Mouse (Mus musculus) midbrain, embryonic 10.5 days (tissue): ENCODE data around the gene Slc24a4. TPM values are rescaled to one million over a fixed set of nuclear protein-coding genes. Genes with fewer than 3 reads are reported as not detected.

Source experiments
- DNase-seq: peaks from one replicate; pipeline ENCODE4 v3.0.0-alpha.2; 2017; ENCODE audit warnings: low spot score
- H3K27ac ChIP-seq: fragments of 300-500 bp; sonication (generic); replicated peaks from 2 replicates; pipeline ENCODE4 v1.5.1; 2016; ENCODE audit warnings: mild to moderate bottlenecking
- H3K27me3 ChIP-seq: fragments of 300-500 bp; sonication (generic); 2 replicates; pipeline ENCODE4 v1.6.1; 2016; ENCODE audit warnings: low read depth, mild to moderate bottlenecking; ENCODE audit not compliant: poor library complexity, severe bottlenecking
- H3K36me3 ChIP-seq: fragments of 300-500 bp; sonication (generic); 2 replicates; pipeline ENCODE4 v1.6.1; 2016; ENCODE audit warnings: mild to moderate bottlenecking, moderate library complexity
- H3K4me1 ChIP-seq: fragments of 300-500 bp; sonication (generic); 2 replicates; pipeline ENCODE4 v1.6.1; 2016
- H3K4me3 ChIP-seq: fragments of 300-500 bp; sonication (generic); 2 replicates; pipeline ENCODE4 v1.5.1; 2016; ENCODE audit warnings: mild to moderate bottlenecking, moderate library complexity
- H3K9me3 ChIP-seq: fragments of 300-500 bp; sonication (generic); replicated peaks from 2 replicates; pipeline ENCODE4 v1.6.1; 2016; ENCODE audit warnings: mild to moderate bottlenecking
- WGBS: fragments of 180-500 bp; shearing (Covaris S2); methylation state at CpG from one replicate; pipeline ENCODE4 v1.1.7; 2016; 5-methylcytosine and 5-hydroxymethylcytosine counted together
- polyA plus RNA-seq: library from polyadenylated mRNA; unstranded; fragments of >200 nt; fragmentation: Nextera tagmentation; extraction: Ambion mirVana; gene quantifications from 2 replicates; pipeline ENCODE4 v1.2.1, GENCODE M21; 2016

The Slc24a4 gene
- polyA plus RNA-seq, 1 experiment from 2014 or later, result 0.17 TPM

DNA sequence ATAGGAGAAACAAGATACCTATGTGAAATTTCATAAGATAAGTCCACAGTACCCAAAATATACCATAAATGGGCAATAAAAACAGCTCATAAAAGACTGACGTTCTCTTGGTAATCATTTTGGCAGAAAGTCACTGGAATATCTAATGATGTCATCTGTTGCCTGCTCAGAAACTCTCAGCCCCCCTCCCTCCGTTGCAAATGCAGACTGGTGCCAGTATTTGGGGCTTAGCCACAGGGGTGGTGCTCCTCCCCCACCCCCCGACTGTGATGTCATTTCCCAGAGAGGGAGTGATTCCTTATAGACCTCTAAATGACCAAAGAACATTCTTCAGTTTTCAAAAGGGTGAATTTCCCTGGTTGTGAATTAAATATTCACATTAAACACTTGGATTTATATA, 96.6 kb downstream of the Slc24a4 start:
- H3K36me3 ChIP-seq, result no peaks in the 10 kb centered on the region
- H3K4me3 ChIP-seq, result no peak overlapping the region
- DNase-seq, result no peak
- WGBS, result 59% methylated on average over 3 of the region's 3 CpGs
- no peaks in the 10 kb centered on the region for H3K9me3 ChIP-seq
- H3K27ac ChIP-seq, result no peak overlapping the region
- no peaks in the 10 kb centered on the region for H3K27me3 ChIP-seq
- no peaks in the 10 kb centered on the region for H3K4me1 ChIP-seq

GRCm38 (mm10) chr12:102235551-102235950, 107.0 kb downstream of the Slc24a4 start:
- no peaks in the 10 kb centered on the region for H3K27me3 ChIP-seq
- WGBS, result 90% methylated on average over 3 of the region's 3 CpGs
- H3K27ac ChIP-seq, result no peak overlapping the region
- no peak for DNase-seq
- H3K4me3 ChIP-seq, result no peak overlapping the region
- no peaks in the 10 kb centered on the region for H3K4me1 ChIP-seq
- no peaks in the 10 kb centered on the region for H3K9me3 ChIP-seq
- H3K36me3 ChIP-seq, result no peaks in the 10 kb centered on the region

- Histone ChIP-seq H3K4me1 (no peaks in the 10 kb centered on the region), H3K9me3 (no peaks in the 10 kb centered on the region), H3K4me3 (no peak overlapping the region), H3K27ac (no peak overlapping the region), H3K36me3 (no peaks in the 10 kb centered on the region), H3K27me3 (no peaks in the 10 kb centered on the region)
- 89% methylated on average over 6 of the region's 6 CpGs for WGBS
- no peak for DNase-seq
Measured at GRCm38 (mm10) chr12:102236317-102236716, 107.8 kb downstream of the Slc24a4 start.

DNA sequence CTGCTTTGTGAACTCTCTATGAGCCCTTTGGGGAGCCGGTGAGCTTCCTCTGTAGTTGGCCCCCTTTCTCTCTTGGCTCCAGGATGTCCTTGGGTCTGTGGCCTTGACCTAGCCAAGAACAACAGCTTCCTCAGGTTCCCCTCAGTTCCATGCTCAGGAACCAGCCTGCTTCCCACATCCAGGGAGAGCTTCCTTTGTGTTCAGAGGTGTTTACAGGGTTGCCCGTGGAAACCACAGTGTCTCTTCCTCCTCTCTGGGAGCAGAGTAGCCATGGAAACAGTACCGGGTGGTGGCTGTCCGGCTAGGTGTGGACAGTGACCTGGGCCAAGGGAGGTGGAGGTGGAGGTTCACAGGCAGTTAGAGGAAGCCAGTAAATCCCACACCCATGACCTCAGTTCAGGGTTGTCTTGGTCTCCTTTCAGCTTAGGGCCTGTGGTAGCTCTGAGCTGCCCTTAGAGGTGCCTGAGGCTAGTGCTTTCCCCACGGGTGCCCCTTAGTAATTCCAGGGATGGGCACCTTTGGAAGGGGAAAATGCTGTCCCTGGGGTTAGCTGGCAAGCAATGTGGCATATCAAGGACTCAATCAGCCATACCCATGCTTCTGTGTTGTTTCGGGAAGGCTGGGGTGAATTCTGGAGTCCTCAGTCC, 113.7 kb downstream of the Slc24a4 start:
- DNase-seq, result peak; percentile 15
- 63% methylated on average over 6 of the region's 6 CpGs for WGBS
- Histone ChIP-seq H3K27me3 (no peaks in the 10 kb centered on the region), H3K36me3 (no peaks in the 10 kb centered on the region), H3K4me1 (peaks cover 14% of the 10 kb centered on the region), H3K9me3 (no peaks in the 10 kb centered on the region), H3K27ac (0 out of 2 replicates have a peak overlapping the region, but pooled peaks have one; percentile 42), H3K4me3 (no peak overlapping the region)

DNA sequence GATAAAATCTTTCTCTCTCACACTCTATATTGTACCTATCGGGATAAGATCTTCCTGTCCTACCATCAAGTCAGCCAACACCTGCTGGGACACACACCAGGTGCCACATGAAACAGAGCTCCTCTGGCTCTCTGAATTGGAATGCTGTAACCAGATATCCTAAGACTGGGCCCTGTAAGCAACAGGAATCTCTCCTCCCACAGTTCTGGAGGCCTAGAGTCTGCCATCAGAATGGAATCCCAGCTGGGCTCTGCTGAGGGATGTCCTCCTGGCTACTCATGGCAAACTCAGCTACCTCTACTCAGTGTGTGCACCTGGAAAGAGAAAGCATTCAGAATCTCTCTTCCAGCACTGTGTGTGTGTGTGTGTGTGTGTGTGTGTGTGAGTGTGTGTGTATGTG, 115.4 kb downstream of the Slc24a4 start:
- no peaks in the 10 kb centered on the region for H3K36me3 ChIP-seq
- WGBS, result 78% methylated on average over 1 of the region's 1 CpGs
- no peak overlapping the region for H3K4me3 ChIP-seq
- peaks cover 14% of the 10 kb centered on the region for H3K4me1 ChIP-seq
- H3K9me3 ChIP-seq, result no peaks in the 10 kb centered on the region
- H3K27ac ChIP-seq, result no peak overlapping the region
- no peak for DNase-seq
- H3K27me3 ChIP-seq, result no peaks in the 10 kb centered on the region

DNA sequence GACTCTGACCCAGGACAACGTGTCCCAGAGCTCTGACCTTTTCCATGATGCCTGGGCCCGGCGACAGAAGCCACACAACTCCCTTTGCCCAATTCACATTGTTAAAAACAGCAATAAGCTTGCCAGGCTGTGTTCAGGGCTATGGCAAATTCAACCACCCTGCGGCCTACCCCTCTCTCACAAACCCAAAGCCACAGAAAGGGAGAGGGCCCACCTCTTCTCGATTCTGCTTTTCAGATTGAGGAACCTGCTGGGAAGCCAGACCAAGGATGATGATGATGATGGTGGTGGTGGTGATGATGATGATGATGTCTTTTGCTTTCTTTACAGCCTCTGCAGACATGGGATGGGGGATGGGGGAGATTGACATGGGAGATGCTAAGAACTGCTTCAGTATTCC, 117.7 kb downstream of the Slc24a4 start:
- no peaks in the 10 kb centered on the region for H3K9me3 ChIP-seq
- H3K4me1 ChIP-seq, result peaks cover 14% of the 10 kb centered on the region
- 94% methylated on average over 5 of the region's 5 CpGs for WGBS
- H3K27me3 ChIP-seq, result no peaks in the 10 kb centered on the region
- H3K27ac ChIP-seq, result no peak overlapping the region
- no peak overlapping the region for H3K4me3 ChIP-seq
- no peak for DNase-seq
- H3K36me3 ChIP-seq, result no peaks in the 10 kb centered on the region

GRCm38 (mm10) chr12:102248104-102248503, 119.6 kb downstream of the Slc24a4 start:
- no peaks in the 10 kb centered on the region for H3K27me3 ChIP-seq
- no peaks in the 10 kb centered on the region for H3K4me1 ChIP-seq
- H3K27ac ChIP-seq, result no peak overlapping the region
- no peak overlapping the region for H3K4me3 ChIP-seq
- DNase-seq, result no peak
- no peaks in the 10 kb centered on the region for H3K9me3 ChIP-seq
- H3K36me3 ChIP-seq, result no peaks in the 10 kb centered on the region
- WGBS, result 87% methylated on average over 6 of the region's 6 CpGs

- no peak for DNase-seq
- H3K27ac ChIP-seq, result no peak overlapping the region
- H3K27me3 ChIP-seq, result no peaks in the 10 kb centered on the region
- WGBS, result 95% methylated on average over 4 of the region's 4 CpGs
- H3K36me3 ChIP-seq, result no peaks in the 10 kb centered on the region
- H3K4me3 ChIP-seq, result no peak overlapping the region
- no peaks in the 10 kb centered on the region for H3K9me3 ChIP-seq
- no peaks in the 10 kb centered on the region for H3K4me1 ChIP-seq
Measured at GRCm38 (mm10) chr12:102250316-102250715, 121.8 kb downstream of the Slc24a4 start.

DNA sequence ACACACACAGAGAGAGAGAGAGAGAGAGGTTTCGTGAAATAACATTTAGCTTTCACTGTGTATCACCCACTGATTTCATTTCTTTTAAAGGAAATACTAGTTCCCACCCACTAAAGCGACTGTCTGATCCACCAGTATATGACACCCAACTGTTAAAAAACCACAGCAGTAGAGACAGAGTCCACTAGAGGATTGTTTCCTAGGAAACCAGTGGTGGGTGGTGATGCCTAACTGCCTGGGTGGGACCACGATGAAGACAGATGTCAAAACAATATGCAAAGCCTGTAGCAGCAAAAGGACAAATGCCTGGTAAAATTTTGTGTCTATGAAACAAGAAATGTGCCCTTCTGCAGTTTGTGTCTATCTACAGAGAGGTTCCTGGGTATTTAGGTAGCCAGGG, 122.5 kb downstream of the Slc24a4 start:
- 92% methylated on average over 3 of the region's 3 CpGs for WGBS
- Histone ChIP-seq H3K36me3 (no peaks in the 10 kb centered on the region), H3K9me3 (no peaks in the 10 kb centered on the region), H3K4me1 (no peaks in the 10 kb centered on the region), H3K27ac (no peak overlapping the region), H3K27me3 (no peaks in the 10 kb centered on the region), H3K4me3 (no peak overlapping the region)
- no peak for DNase-seq

DNA sequence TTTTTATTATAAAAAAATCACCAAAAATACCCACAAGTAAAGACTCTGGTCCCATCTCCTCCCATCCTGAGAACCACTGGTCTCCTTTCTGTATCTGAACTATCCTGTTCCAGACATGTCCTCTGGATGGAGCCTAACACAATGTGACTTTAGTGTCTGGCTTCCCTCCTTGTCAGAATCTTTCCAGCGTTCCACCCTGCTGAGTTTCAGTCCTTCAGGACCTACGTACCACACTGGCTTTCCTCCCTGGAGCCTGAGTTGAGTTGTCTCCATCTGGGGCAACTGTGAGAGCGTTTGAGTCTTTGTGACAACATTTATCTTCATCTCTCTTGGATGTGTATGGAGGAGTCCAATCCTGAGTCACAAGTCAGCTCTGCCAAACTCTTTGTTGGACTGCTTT, 123.5 kb downstream of the Slc24a4 start:
- no peak for DNase-seq
- no peak overlapping the region for H3K27ac ChIP-seq
- H3K4me3 ChIP-seq, result no peak overlapping the region
- no peaks in the 10 kb centered on the region for H3K36me3 ChIP-seq
- 74% methylated on average over 3 of the region's 3 CpGs for WGBS
- H3K9me3 ChIP-seq, result no peaks in the 10 kb centered on the region
- no peaks in the 10 kb centered on the region for H3K4me1 ChIP-seq
- H3K27me3 ChIP-seq, result no peaks in the 10 kb centered on the region

DNA sequence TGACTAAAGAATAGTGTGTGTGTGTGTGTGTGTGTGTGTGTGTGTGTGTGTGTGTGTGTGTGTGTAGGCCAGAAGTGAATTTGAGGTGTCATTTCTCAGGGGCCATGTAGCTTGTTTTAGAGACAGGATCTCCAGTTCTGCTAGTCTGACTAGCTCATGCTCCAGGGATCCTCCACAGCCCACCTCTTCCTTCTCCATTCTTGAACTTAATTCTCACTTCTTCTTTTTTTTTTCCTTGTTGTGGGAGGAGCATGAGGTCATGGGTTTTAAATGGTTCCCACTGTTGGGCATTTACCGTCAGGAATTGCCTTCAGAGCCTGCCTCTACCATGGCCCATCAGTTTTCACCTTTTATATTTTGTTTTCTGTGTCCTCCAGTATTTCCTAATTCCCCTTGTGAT, 124.0 kb downstream of the Slc24a4 start:
- Histone ChIP-seq H3K4me1 (no peaks in the 10 kb centered on the region), H3K9me3 (no peaks in the 10 kb centered on the region), H3K4me3 (no peak overlapping the region), H3K27ac (no peak overlapping the region), H3K36me3 (no peaks in the 10 kb centered on the region), H3K27me3 (no peaks in the 10 kb centered on the region)
- WGBS, result 77% methylated on average over 1 of the region's 1 CpGs
- DNase-seq, result no peak

GRCm38 (mm10) chr12:102255012-102255411, 126.5 kb downstream of the Slc24a4 start:
- H3K4me3 ChIP-seq, result no peak overlapping the region
- H3K27me3 ChIP-seq, result no peaks in the 10 kb centered on the region
- DNase-seq, result no peak
- no peak overlapping the region for H3K27ac ChIP-seq
- H3K9me3 ChIP-seq, result no peaks in the 10 kb centered on the region
- H3K36me3 ChIP-seq, result no peaks in the 10 kb centered on the region
- H3K4me1 ChIP-seq, result no peaks in the 10 kb centered on the region

DNA sequence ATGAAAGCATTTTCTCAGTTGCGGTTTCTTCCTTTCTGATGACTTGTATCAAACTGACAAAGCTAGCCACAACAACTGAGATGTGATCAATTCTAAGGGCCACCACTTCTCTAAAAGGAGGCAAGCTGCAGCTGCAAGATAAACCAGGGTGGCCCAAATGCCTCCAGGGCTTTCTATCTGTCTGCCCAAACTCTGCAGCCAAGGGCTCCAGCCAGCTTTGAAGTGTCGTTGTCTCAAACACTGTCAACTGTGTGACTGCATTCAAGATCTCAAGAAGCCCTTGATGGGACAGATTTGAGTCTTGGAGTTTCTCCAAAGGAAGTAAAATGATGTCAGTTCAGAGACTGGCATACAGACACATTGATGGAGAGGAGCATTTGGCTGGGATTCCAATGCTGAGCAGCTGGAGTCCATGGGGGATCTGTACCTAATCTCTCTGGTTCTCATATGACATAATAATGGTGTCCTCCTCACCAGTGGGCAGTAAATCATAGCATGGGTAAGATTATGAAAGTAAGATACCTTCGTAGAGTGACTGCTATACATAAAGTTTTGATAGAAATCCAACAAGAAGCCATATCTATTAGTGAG, 130.1 kb downstream of the Slc24a4 start:
- WGBS, result 88% methylated on average over 3 of the region's 3 CpGs
- Histone ChIP-seq H3K4me3 (no peak overlapping the region), H3K4me1 (peaks cover 8% of the 10 kb centered on the region; the same call in 1 of the 2 replicates), H3K36me3 (no peaks in the 10 kb centered on the region), H3K27me3 (no peaks in the 10 kb centered on the region), H3K27ac (no peak overlapping the region), H3K9me3 (no peaks in the 10 kb centered on the region)
- DNase-seq, result no peak
